Mouse (Mus musculus) adrenal gland (tissue): Measurements from ENCODE around the gene Ttc22.

Experiments used
- intact Hi-C: fragments of 180-260 bp; cut with DNase I; formaldehyde crosslinking; loops from one replicate; pipeline ENCODE4 v1.15.1; 2025
- long read RNA-seq, 2 experiments: library from polyadenylated mRNA; unstranded; transcript quantifications; one replicate each; pipeline ENCODE4 v2.0.0; 2020; ENCODE audit warnings: borderline replicate concordance in 1 of 2; ENCODE audit not compliant: insufficient replicate concordance in 1 of 2

The Ttc22 gene
- long read RNA-seq, experiment 1, result 0 reads
- long read RNA-seq, experiment 2, result 0 reads

GRCm38 (mm10) chr4:106622030-106622493, at the start of gene Ttc22:
Gene Ttc22 (plus strand): TSS chr4:106622432.
- intact Hi-C loops, result no loop called here

- intact Hi-C loops, result no loop called here
Measured at GRCm38 (mm10) chr4:106575022-106575421, 47.2 kb upstream of the Ttc22 start.

DNA sequence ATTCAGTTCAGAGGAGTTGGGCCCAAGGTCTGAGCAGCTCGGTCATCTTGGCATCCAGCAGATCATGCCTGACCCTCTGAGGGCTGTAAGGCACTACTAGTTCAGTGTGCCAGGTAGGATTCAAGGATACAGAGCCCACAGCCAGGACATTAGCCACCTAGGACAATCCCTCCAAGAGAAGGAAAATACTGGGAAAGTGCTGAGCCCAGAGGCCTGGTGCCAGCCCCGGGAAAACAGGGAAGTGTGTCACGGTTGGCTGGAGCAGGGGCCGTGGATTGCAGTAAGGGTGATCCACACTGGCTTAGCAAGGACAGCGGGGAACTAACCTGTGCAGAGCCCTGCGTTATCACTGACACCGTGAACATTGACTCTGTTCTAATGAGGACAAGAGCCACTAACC, 44.7 kb upstream of the Ttc22 start:
- intact Hi-C loops, result no loop called here

GRCm38 (mm10) chr4:106581176-106581864, 40.9 kb upstream of the Ttc22 start:
- intact Hi-C loops, result no loop called here

DNA sequence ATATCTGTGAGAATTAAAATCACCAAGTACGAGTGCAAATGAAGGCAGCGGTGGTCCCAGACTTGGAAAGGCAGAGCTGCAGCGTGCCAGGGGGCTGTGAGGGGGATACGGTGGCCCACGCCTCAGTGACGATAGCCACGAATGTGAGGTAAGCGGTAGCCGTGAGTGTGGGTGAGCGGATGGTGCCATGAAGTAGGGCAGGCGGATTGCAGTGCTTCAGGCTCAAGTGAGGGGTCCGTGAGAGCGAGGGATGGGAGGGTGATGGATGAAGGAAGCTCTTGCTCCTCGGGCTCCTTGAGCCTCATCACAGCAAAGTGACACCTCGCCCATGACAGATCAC, 40.4 kb upstream of the Ttc22 start:
- intact Hi-C loops, result no loop called here

DNA sequence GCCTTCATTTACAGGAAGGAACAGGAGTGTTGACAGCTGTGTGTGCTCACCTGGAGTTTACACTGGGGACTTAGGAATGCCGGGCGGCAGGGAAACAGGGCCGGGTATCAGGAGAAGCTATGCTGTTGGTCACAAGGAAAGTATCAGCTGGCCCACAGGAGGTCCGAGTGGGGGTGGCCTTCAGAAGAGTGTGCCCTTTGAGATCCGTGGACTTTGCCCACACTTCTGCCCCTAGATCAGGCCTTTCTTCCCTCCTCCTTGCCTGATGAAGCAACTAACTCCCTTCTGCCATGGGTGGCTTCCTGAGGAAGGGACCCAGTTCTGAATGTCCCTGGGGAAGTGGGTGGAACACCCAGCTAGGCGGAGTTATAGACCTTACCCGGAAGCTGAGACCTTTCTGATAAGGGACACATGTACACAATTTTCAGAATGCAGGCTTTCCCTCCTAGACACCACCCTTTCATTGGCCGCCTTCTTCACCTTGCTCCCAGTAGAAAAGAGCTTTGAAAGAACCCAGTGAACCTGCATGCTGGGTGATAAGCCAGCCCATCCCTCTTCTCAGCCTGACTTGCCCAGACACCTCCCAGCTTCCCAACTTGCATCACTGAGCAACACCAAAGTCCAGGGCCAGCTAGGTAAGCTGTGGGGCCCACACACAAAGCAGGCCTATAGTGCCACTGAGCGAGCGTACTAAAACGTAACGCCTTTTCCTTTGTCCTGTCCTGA, 39.6 kb upstream of the Ttc22 start:
- intact Hi-C loops, result no loop called here

GRCm38 (mm10) chr4:106584665-106585064, 37.6 kb upstream of the Ttc22 start:
- intact Hi-C loops, result no loop called here

- intact Hi-C loops, result no loop called here
Measured at GRCm38 (mm10) chr4:106587075-106587474, 35.2 kb upstream of the Ttc22 start.

DNA sequence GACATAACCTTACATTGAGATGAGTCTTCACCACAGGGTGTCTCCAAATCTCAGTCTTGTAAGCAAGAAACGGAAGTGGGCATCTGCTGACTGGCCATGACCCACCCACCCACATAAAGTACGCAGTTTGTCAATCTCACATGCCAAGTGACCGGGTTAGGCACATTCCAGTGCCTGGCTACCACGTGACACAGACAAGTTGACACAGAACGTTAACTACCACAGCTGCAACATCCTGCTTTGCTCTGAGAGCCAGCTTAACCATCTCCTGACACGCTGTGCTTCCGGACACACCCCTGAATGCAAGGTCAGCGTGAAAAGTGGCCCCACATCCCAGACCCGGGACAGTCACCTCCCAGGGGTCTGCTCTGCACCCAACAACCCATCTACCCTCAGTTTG, 32.1 kb upstream of the Ttc22 start:
- intact Hi-C loops, result no loop called here

DNA sequence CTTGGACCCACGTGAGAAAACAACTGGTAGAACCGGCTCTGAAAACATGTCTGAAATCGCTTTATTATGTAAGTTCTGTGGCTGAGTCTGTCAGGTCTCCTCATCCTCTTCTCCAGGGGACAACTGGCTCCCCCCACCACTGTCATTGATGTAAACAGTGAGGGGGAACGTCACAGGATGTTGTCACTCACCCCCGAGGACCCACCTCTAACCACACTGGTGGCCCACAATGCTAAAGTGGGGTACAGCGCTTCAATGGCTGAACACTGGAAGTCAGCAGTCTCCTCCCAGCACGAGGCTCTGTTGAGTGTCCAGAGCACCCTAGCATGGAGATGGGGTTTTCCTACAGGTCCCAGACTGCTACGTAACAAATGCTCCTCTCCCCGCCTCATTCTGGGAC, 31.4 kb upstream of the Ttc22 start:
- intact Hi-C loops, result no loop called here

- intact Hi-C loops, result no loop called here
Measured at GRCm38 (mm10) chr4:106593636-106594035, 28.6 kb upstream of the Ttc22 start.

DNA sequence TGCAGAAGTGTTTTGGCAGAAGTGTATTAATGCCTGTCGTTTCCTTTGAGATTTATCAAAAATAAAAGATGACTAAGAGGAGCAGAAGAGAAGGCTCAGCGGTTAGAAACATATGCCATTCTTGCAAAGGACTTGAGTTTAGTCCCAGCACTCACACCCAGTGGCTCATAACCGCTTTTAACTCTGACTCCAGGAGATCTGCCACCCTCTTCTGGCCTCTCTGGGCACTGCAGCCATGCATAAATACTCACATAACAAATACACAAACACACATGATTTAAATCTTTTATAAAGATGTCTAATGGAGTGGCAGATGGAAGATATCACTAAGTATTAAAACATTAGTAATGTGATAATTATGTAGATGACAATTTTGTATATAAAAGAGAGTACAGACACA, 26.0 kb upstream of the Ttc22 start:
- intact Hi-C loops, result no loop called here

- intact Hi-C loops, result no loop called here
Measured at GRCm38 (mm10) chr4:106597055-106597454, 25.2 kb upstream of the Ttc22 start.

- intact Hi-C loops, result no loop called here
Measured at GRCm38 (mm10) chr4:106597741-106598140, 24.5 kb upstream of the Ttc22 start.

DNA sequence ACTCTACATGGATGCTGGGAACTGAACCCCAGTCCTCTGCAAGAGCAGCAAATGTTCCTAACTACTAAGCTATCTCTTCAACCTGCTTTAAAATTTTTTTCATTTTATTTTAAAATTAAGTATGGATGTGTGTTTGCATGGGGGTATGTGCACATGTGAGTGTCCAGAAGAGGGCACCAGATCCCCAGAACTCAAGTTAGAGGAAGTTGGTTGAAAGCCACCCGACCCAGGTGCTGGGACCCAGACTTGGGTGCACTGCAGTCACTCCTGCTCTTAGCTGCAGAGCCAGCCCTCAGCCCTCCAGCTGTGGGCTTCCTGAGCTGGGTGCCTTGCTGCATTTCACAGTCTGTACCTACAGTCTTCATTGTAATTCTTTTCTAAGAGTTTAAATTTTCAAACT, 22.8 kb upstream of the Ttc22 start:
- intact Hi-C loops, result no loop called here

DNA sequence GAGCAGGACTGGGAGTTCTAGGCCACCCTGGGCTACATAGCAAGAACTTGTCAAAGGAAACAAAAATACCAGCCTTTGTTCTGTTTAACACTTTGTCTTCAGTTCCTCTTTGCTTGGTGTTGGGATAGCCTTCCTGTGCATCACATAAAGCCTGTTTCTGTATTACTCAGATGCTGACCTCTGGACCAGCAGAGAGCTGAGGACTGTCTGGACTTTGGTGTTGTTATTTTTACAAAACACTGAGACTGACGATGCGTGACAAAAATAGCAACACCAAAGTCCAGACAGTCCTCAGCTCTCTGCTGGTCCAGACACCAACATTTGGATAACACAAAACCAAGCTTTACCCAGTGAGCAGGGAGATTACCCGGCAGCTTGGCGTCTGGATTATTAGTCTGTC, 21.5 kb upstream of the Ttc22 start:
- intact Hi-C loops, result no loop called here

DNA sequence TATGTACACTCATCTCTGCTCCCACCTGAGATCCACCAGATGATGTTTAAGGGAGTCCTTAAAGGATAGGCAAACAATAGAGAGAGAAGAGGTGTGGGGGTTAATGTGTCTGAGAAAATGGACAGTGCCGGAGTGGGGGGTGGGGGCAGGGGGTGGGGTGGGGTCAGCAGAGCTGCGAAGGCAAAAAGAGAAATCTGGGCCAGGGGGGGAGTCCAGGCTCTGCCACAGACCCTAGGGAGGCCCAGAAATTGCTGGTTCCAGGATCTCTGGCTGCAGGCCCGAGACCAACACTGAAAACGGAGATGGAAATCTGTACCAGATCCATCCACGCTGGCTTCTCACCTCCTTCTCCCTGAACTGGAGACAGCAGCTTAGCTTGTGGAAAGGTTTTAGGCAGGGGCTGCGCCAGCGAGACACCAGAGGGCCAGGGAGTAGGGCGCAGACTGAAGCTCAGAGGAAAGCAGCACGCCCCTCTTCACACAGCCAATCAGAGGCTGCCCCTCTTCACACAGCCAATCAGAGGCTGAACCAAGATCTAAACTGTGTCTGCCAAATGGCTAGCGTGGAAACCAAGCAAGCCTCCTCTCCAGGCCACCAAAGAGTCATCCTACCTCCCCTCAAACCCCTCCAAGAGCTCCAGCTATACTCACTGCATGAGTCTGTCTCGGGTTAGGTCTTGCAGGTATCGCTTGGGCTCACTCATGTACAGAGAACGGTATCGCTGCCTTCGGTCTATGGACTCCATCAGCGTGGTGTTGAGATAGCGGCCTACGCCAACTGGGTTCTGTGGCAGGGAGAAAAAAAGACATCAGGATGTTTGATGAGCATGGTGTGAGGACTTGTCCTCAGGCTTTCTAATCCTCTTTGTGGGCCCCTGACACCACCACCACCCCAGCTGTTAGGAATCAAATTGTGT, 15.3 kb upstream of the Ttc22 start:
- intact Hi-C loops, result no loop called here

DNA sequence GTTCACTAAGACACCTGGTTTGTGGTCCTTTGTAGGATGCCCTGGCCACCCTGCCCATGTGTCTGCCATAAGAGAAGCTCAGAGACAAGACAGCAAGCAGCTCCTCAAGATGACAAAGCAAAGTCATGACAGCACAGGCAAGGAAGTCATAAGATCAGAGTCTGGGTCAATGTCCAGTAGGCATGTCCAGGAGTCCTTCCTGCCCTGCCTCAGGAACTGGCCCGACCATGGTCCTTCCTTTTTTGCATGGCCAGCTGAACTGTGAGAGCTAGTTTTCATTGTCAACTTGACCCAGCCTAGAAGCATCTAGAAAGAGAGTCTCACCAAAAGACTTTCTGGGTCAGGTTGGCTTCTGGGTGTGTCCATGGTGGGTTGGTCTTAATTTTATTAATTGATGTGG, 14.3 kb upstream of the Ttc22 start:
- intact Hi-C loops, result no loop called here

DNA sequence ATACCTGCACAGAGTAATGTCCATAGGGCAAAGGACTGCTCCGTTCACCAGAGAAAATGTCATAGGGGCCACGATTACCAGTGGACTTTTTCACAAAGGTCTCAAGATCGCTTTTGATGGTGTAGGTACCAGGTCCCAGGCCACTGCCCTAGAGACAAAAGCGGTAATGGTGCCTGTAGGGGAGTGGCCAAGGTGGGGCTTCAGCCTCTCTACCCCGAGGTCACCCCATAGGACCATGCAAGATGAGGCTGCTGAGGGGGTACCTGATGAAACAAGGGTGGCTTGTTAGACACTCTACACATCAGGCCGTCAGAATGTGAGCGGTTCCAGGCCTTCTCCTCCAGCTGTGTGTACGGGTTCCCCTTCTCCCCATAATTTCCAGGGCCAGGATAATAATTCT, 9.1 kb upstream of the Ttc22 start:
- intact Hi-C loops, result no loop called here

DNA sequence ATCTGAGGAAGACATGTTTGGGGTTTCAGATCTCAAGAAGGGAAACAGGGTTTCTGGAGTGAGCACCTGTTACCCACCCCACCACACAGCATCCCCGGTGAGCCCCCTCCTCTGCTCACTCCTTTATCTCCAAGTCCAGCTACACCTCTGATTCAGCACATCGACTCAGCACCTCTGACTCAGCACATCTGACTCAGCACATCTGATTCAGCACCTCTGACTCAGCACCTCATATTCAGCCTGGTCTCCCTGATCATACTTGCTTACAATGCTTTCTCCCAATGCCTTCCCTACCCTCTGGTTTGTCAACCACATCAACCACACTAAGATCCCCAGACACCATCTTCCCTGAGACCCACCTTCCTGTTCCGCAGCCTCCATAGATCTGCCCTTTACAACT, 8.7 kb upstream of the Ttc22 start:
- intact Hi-C loops, result no loop called here

GRCm38 (mm10) chr4:106614180-106614797, 7.9 kb upstream of the Ttc22 start:
- intact Hi-C loops, result loop anchor here (2.0 kb wide), 1 partner anchor 95 kb away; no protein-coding TSS in a partner anchor
